Mouse (Mus musculus): Measurements from ENCODE around the gene Fibcd1.

Fibcd1 gene

GRCm38 (mm10) chr2:31769631-31770111 is 76.1 kb downstream of the Fibcd1 start:
- DNase-seq (ENCODE audit: low spot score in 2 of 2): no peak

GRCm38 (mm10) chr2:31769115-31769514 is 76.7 kb downstream of the Fibcd1 start:
- no peak for DNase-seq (ENCODE audit: low spot score in 2 of 2)

GRCm38 (mm10) chr2:31767815-31768214 is 78.0 kb downstream of the Fibcd1 start:
- no peak for DNase-seq (ENCODE audit: low spot score in 2 of 2)

GRCm38 (mm10) chr2:31767104-31767503 is 78.7 kb downstream of the Fibcd1 start:
- no peak for DNase-seq (ENCODE audit: low spot score in 2 of 2)
